Mouse (Mus musculus) erythroblast, adult 5-6 weeks (primary cell): Measurements from ENCODE around the gene Cldn6. TPM values are rescaled to one million over a fixed set of nuclear protein-coding genes. Genes with fewer than 3 reads are reported as not detected.

Experiments
- ATAC-seq: replicated peaks from 2 replicates; pipeline ENCODE4 v1.8.0; 2016; ENCODE audit warnings: moderate number of reproducible peaks, mild to moderate bottlenecking, moderate TSS enrichment, inconsistent platforms; ENCODE audit not compliant: poor library complexity, low FRiP score, severe bottlenecking
- total RNA-seq, 2 experiments: library from RNA; stranded (forward) in 1 of 2; stranded (reverse) in 1 of 2; fragments of 150-400 nt in 1 of 2; fragments of 200-764, 138-1000 nt in 1 of 2; gene quantifications; 2 replicates each; pipeline versions ENCODE4 v1.2.3 to v1.2.4; 2015 to 2017; ENCODE audit warnings: low replicate concordance in 2 of 2

Cldn6 gene
- total RNA-seq, 2 experiments from 2014 or later = not detected

DNA sequence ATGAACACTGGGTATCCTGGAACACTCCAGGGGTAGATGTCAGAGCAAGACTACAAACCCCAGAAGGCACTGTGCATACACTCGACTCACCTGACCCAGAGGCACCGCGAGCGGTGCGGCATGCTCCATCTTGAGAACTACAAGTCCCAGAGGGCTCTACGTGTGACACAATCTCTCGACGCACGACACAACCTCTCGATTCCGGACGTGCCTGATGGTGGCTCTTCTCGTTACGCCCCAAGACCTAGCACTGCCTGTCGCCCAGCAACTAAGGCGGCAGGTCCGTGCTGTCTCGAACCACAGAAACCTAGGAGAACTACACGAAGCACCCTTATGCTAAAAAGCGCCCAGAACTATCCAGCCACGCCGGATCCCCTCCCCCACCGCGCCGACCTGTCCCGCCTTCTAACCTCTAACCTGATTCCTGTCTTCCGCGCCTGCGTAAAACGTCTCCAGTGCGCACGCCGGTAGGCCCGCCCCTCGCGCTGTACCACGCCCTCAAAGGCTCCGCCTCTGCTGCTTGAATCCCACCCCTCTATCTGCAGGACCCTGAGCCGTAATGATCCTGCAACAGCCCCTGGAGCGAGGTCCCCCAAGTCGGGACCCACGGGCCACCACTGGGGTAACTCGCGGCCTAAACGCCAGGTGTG, 5.5 kb upstream of the Cldn6 start, which contains the start of the genes Hcfc1r1 and Thoc6:
Gene Hcfc1r1, plus strand, starts transcription at position 173 of the 650 bp plus-strand sequence.
Gene Thoc6, minus strand, starts transcription at position 459 of the 650 bp plus-strand sequence.
- ATAC-seq = peak; percentile 90

- no peak for ATAC-seq
Observed at GRCm38 (mm10) chr17:23674271-23674952, 4.6 kb upstream of the Cldn6 start.

DNA sequence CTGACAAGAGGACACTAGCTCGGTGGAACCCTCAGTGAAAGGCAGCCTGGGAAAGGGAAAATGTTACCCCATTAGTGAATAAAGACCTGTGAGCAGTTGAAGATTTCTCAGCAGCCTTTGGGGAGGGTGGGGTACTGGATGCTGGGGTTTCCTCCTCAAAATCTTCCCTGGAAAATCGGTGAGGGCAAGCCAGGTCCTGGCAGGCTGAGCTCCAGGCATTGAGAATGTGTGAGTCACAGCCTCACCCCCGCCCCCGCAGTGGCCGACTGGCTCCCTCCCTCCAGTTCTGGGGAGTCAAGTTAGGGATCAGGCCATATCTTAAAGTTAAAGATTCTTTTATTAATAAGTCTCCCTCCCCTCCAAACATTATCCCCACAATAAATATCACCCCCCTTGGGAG, 3.9 kb upstream of the Cldn6 start:
- no peak for ATAC-seq

- ATAC-seq = no peak
Observed at GRCm38 (mm10) chr17:23675564-23676281, 3.3 kb upstream of the Cldn6 start.

GRCm38 (mm10) chr17:23676473-23677031, 2.5 kb upstream of the Cldn6 start:
- ATAC-seq = no peak

GRCm38 (mm10) chr17:23677236-23677679, 1.8 kb upstream of the Cldn6 start, which contains the start of gene Tnfrsf12a:
Gene Tnfrsf12a (minus strand): TSS chr17:23677468.
- peak; percentile 52; the same call in 1 of the 2 replicates for ATAC-seq

- ATAC-seq = no peak
Observed at GRCm38 (mm10) chr17:23680336-23680735, 1.3 kb downstream of the Cldn6 start.

DNA sequence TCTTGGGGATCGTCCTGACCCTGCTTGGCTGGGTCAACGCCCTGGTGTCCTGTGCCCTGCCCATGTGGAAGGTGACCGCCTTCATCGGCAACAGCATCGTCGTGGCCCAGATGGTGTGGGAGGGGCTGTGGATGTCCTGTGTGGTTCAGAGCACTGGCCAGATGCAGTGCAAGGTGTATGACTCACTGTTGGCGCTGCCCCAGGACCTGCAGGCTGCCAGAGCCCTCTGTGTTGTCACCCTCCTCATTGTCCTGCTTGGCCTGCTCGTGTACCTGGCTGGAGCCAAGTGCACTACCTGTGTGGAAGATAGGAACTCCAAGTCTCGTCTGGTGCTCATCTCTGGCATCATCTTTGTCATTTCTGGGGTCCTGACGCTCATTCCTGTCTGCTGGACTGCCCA, 2.0 kb downstream of the Cldn6 start:
- no peak for ATAC-seq

- ATAC-seq = no peak
Observed at GRCm38 (mm10) chr17:23682092-23682491, 3.0 kb downstream of the Cldn6 start.

- ATAC-seq = no peak
Observed at GRCm38 (mm10) chr17:23682530-23682929, 3.5 kb downstream of the Cldn6 start.

DNA sequence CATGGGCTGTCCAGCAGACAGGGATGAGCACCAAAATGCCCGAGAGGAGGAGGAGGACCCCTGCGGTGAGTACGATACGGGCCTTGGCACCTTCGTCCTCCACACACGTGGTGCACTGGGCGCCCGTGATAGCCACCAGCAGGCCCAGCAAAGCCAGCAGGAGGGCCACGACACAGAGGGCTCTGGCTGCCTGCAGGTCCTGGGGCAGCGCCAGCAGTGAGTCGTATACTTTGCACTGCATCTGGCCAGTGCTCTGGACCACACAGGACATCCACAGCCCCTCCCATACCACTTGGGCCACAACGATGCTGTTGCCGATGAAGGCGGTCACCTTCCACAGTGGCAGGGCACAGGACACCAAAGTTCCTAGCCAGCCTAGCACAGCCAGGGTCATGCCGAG, 4.2 kb downstream of the Cldn6 start:
- no peak for ATAC-seq

DNA sequence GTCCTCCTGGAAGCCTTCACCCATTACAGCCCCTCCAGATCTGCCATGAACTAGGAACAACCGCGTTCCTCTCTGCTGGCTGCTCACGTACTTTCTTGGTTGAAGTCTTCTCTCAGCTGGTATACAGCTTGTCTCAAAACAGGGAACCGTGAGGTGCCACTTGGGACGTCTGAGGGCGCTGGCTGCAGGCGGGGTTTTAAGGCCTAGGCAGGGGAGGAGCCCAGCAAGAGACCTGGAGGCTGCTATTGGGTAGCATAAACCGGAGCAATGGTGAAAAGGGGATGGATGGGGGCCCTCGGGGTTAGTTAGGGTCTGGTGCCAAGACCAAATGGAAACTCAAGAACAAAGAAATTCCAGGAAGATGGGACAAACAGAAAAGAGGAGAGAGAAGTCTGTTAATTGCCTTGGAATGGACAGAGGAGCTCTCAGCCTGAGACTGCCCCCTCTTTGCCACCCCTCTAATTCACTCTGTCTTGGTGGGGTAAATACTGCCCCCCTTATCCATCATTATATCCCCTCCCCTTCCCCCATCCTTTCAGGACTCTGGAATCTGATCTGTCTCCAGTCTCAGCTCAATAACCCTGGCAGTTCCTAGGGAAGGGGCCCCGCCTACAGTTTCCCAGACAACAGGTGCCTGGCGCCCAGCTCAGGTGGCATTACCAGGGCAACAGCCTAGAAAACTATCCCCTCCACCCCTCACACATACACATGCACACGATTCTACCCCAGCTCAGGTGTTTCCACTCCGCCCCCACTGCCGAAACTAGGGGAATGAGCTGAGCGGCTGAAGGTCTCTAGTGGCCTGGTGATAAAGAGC, 5.0 kb downstream of the Cldn6 start, which contains the start of gene Cldn9:
Gene Cldn9, minus strand, starts transcription at position 171 of the 817 bp plus-strand sequence.
- ATAC-seq = no peak

DNA sequence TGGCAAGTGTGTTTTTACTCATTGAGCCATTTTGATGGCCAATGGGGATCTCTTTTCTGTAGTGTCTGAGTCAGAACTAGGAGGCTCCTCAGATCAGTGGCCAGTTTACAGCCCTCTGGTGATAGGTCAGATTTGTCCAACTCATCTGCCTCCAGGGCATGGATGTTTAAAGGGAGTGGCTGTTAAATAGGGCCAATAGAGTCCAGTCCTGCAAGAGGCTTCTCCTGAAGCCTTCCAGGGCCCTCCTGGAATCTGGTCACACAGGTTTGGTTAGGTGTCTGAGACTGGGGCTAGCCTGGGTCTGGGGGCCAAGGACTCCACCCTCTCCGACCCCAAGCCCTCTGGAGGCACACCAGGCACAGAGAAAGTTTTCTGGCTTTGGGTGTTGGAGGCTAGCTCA, 15.4 kb downstream of the Cldn6 start:
- ATAC-seq = no peak

DNA sequence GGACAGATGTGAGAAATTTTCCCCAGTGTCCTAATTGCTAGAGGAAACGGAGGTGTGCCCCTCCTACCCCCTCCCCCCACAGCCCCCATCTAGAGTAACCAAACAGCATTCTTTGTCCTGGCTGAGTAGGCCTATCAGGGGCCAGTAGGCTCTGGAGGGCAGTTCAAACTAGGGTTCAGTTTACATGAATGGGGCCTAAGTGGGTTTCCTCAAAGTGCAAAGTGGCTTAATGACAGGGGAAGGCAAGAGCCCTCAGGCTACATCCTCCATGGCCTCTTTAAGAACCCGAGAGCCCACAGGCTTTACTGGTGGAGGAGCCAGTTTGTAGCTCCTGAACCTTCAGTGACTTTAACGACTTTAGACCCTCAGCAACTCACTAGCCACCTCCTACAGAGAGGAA, 16.8 kb downstream of the Cldn6 start:
- ATAC-seq = no peak

DNA sequence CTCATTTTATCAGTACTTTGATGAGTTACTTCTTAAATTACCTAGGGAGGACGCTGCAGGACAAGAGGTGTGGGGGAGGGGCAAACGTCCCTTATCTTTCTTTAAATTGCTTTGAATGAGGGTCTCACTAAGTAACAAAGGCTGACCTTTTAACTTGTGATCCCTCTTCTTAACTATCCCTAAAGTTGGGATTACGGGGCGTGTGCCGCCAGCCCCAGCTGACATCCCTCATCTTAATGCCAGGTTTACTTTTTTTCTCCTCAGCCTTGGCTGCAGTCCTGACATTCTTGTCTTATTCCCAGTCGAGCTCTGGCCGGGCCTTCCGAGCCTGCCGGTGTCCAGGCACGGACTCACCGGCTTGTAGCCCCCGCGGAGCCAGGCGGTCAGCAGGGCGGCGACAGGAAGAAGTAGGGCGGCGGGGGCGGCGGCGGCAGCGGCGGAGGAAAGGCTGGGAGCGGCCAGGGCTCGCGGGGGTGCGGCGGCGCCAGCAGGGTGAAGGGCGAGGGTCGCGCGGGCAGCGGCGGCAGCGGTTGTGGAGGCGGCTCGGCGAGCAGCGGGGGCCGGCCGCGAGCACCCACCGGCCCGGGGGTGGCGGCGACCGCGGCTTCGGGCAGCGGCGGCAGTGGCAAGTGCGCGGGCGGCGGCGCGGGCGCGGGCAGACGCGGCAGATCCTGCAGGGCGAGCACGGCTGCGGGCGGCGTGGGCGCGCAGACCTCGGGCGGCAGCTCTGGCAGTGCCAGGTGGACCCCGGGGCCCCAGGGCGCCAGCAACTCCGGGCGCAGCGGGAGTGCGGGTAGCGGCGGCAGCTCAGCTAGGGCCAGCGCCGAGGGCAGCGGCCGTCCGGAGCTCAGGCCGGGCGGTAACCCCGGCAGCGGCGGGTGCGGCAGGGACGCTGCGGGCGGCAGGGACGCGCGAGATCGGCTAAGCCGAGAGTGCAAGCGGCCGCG, 20.4 kb downstream of the Cldn6 start:
- ATAC-seq = no peak

DNA sequence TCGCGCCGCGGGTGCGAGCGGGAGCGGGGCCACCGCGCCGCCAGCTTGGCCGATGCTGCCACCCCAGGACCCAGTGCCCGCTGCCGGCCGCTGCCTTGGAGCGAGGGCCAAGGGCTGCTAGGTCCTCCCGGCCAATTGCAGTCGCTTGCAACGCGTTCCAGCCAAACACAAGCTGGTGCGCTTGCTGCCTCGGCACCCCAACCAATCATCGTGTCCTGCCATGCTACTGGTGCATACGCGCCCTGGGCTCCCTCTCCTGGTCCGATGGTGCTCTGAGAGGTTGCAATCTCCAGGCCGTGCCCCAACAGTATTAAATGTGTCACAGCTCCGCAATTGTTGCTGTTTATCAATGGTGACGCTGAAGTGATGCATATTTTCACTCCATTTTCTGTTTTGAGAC, 21.0 kb downstream of the Cldn6 start:
- peak; percentile 70 for ATAC-seq

DNA sequence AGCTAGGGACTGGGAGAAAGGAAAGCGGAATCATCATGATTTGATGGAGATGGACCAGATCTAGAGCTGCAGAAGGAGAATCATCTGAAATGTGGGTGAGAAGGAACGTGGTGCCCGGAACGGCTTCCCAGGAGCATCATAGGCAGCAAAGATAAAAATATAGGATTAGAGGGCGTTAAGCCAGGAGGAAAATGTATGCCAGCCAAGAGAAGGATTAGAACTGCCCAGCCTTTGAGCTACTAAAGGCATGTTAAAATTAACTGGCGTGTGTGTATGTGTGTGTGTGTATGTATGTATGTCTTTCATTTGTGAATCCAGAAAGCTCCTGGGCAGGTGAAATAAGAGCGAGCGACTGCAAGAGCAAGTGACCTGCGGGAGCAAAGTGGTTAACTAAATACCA, 24.3 kb downstream of the Cldn6 start:
- ATAC-seq = no peak

- no peak for ATAC-seq
Observed at GRCm38 (mm10) chr17:23704741-23705140, 25.7 kb downstream of the Cldn6 start.
